Mouse (Mus musculus) heart, postnatal 0 days (tissue): ENCODE measurements around the gene Gm11437. TPM values are rescaled to one million over a fixed set of nuclear protein-coding genes. Genes with fewer than 3 reads are reported as not detected.

Source experiments
- ATAC-seq: fragments of 200-750 bp; cut with Nextera tagmentation; 2 replicates; pipeline ENCODE4 v1.8.0; 2017; ENCODE audit warnings: low read depth, moderate number of reproducible peaks, moderate library complexity; ENCODE audit not compliant: insufficient read depth
- DNase-seq: peaks from one replicate; pipeline ENCODE4 v3.0.0-alpha.2; 2016; ENCODE audit warnings: low spot score
- H3K27ac ChIP-seq: fragments of 300-500 bp; sonication (generic); 2 replicates; pipeline ENCODE4 v1.5.1; 2014; ENCODE audit warnings: low read depth, mild to moderate bottlenecking
- H3K27me3 ChIP-seq: fragments of 300-500 bp; sonication (generic); 2 replicates; pipeline ENCODE4 v1.6.1; 2014; ENCODE audit warnings: low read length, mixed read lengths; ENCODE audit not compliant: control insufficient read depth, insufficient read depth
- H3K36me3 ChIP-seq: fragments of 300-500 bp; sonication (generic); replicated peaks from 2 replicates; pipeline ENCODE4 v1.6.1; 2014; ENCODE audit warnings: low read length, mixed read lengths; ENCODE audit not compliant: control insufficient read depth, insufficient read depth
- H3K4me1 ChIP-seq: fragments of 300-500 bp; sonication (generic); 2 replicates; pipeline ENCODE4 v1.6.1; 2014; ENCODE audit warnings: antibody characterized with exemption; ENCODE audit not compliant: control insufficient read depth, insufficient read depth
- H3K4me2 ChIP-seq: fragments of 300-500 bp; sonication (generic); 2 replicates; pipeline ENCODE4 v1.6.1; 2014; ENCODE audit warnings: low read depth, mild to moderate bottlenecking, low read length, moderate library complexity
- H3K4me3 ChIP-seq: fragments of 300-500 bp; sonication (generic); 2 replicates; pipeline ENCODE4 v1.5.1; 2014; ENCODE audit warnings: low read depth, low read length
- H3K9ac ChIP-seq: fragments of 300-500 bp; sonication (generic); replicated peaks from 2 replicates; pipeline ENCODE4 v1.6.1; 2014; ENCODE audit warnings: low read depth, low read length, mixed read lengths
- H3K9me3 ChIP-seq: fragments of 300-500 bp; sonication (generic); replicated peaks from 2 replicates; pipeline ENCODE4 v1.6.1; 2016; ENCODE audit warnings: low read length; ENCODE audit not compliant: control insufficient read depth
- CTCF ChIP-seq: IDR thresholded peaks from 2 replicates; pipeline ENCODE4 v1.5.1; 2016; ENCODE audit warnings: antibody characterized with exemption, control low read depth, low read depth
- EP300 ChIP-seq: IDR thresholded peaks from 2 replicates; pipeline ENCODE4 v1.6.1; 2016; ENCODE audit warnings: antibody characterized with exemption, low read depth
- WGBS: fragments of 180-500 bp; shearing (Covaris S2); extraction: QIAGEN DNeasy Blood & Tissue Kit; methylation state at CpG from one replicate; pipeline ENCODE4 v1.1.7; 2014; 5-methylcytosine and 5-hydroxymethylcytosine counted together
- polyA plus RNA-seq: library from polyadenylated mRNA; unstranded; fragments of >200 nt; fragmentation: Nextera tagmentation; extraction: Ambion mirVana; gene quantifications from 2 replicates; pipeline ENCODE4 v1.2.1, GENCODE M21; 2015
- total RNA-seq: library from RNA; depleted of rRNA; stranded (reverse); fragments of >200 nt; gene quantifications from 2 replicates; pipeline ENCODE4 v1.2.3, GENCODE M21; 2014; ENCODE audit warnings: low replicate concordance

Gene Gm11437
- total and polyA plus RNA-seq, 2 experiments from 2014 or later: not detected

DNA sequence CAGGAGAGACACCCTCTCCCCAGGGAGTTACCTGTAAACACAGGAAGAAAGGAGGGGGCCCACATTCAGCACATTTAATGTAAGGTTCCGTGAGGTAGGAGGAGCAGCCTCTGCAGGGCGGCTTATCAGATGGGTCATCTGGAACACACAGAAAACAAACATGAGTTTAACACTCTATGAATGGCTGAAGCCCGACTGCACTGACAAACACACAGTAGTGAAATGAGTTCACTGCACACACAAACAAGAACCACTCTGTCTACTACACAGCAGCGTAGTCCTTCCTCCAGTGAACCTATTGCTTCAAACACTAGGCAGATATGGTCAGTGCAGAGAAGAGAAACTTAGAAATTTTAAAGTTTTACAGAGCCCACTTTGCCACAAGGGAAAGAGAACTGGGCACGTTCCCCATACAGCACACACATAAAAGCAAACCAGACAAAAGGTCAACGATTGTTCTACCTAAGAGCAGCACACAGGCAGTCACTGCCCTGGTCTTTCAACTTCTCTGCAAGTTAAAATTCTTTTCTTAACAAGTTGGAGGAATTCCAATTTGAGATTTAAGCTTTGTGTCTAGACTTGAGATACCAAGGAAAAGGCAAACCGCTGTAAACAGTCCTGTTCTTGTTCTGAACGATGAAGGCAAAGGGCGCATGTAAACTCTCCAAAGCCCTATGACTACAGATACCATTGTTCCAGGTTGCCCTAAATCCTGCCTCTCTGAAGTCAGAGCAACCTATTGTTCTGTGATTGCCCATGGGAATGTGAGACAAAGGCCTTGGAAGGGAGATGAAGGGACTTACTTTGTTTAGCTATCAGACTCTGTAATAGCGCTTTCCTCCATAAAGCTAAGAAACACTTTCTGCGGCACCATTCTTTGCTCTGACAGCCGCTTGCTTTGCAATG lies 46.0 kb downstream of the Gm11437 start:
- no peak overlapping the region for H3K9ac ChIP-seq
- H3K36me3 ChIP-seq: peaks cover 48% of the 10 kb centered on the region
- H3K9me3 ChIP-seq: no peaks in the 10 kb centered on the region
- no peaks in the 10 kb centered on the region for H3K4me1 ChIP-seq
- 64% methylated on average over 12 of the region's 12 CpGs for WGBS
- ATAC-seq (no peak), DNase-seq (no peak)
- H3K27me3 ChIP-seq: no peaks in the 10 kb centered on the region
- no peak overlapping the region for H3K4me2 ChIP-seq
- no peak for TF ChIP-seq CTCF
- TF ChIP-seq EP300: no peak
- no peak overlapping the region for H3K27ac ChIP-seq
- H3K4me3 ChIP-seq: no peak overlapping the region

DNA sequence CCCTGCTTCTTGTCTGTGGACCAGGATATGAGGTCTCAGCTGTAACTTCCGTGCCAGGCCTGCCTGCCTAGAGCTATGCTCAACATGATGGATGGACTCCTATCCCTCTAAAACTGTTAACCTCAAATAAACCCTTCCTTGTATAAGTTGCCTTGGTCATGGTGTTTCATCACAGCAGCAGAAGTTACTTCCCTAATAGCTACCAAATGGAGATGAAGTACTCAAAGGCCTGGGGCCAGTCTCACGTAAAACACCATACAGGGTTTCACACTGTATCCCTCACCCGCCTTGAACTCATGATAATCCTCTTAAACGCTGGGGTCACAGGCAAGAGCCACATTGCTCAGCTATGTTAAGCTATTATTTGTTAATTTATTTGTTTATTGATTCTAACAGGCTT lies 49.8 kb downstream of the Gm11437 start:
- Histone ChIP-seq H3K27ac (no peak overlapping the region), H3K9me3 (no peaks in the 10 kb centered on the region), H3K4me3 (no peak overlapping the region), H3K27me3 (no peaks in the 10 kb centered on the region), H3K4me1 (peaks cover 4% of the 10 kb centered on the region; the same call in 1 of the 2 replicates), H3K9ac (no peak overlapping the region), H3K4me2 (no peak overlapping the region), H3K36me3 (peaks cover 39% of the 10 kb centered on the region)
- WGBS: 91% methylated on average over 4 of the region's 4 CpGs
- TF ChIP-seq CTCF (no peak), EP300 (no peak)
- ATAC-seq: no peak
- DNase-seq: no peak

DNA sequence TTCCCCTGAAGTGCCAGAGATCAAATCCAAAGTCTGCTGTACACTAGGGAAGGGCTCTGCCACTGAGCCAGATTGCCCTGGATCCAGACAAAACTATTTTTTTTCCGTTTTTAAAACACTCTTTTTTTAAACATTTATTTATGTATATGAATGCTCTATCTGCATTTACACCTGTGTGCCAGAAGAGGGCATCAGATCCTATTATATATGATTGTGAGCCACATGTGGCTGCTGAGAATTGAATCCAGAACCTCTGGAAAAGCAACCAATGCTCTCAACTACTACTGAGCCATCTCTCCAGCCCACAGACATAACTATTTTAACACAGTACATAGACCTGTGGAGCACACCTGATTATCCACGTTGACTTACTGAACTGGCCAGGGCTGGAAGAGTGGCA lies 51.1 kb downstream of the Gm11437 start:
- TF ChIP-seq EP300: no peak
- TF ChIP-seq CTCF: peak; percentile 13; the same call in 1 of the 2 replicates
- Histone ChIP-seq H3K4me1 (peaks cover 4% of the 10 kb centered on the region; the same call in 1 of the 2 replicates), H3K9me3 (no peaks in the 10 kb centered on the region), H3K27ac (no peak overlapping the region), H3K4me3 (no peak overlapping the region), H3K9ac (no peak overlapping the region), H3K27me3 (no peaks in the 10 kb centered on the region), H3K36me3 (peaks cover 39% of the 10 kb centered on the region), H3K4me2 (no peak overlapping the region)
- no peak for ATAC-seq
- DNase-seq: no peak
- 70% methylated on average over 2 of the region's 2 CpGs for WGBS

DNA sequence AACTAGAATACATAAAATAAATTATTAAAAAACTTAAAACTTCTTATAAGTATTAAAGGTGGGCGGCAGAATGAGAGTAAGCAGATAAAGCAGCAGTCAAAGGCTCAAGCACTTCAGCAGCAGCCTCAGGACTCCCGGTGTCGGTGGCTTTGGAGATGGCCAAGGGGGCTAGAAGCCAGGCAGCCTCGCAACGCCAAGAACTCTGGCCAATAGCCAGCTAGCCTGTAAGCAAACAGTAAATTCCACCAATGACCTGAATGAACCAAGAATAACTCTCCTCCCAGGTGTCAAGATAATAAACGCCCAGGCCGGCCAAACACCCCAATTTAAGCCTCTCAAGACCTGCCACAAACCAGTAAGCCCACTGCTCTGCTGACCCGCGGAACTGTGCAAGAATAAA lies 51.6 kb downstream of the Gm11437 start:
- DNase-seq (no peak), ATAC-seq (no peak)
- no peak overlapping the region for H3K4me2 ChIP-seq

DNA sequence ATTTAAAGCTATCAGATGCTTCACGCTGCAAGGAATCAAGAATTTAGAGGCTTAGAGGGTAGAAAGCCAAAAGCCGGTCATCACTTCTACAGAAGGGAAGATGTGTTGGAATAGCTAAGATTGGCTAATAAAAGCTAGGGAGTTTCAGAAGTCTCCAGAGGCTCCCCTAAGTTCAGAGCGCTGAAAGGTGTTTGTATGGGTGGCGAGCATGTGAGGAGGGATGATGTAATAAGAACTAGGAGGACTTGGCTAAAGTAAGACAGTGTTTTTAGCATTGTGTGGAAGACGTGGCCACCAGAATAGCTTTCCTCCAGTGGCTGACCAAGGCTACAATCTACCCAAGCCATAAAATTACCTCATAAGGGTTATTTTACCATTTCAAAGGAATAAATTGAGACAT lies 53.7 kb downstream of the Gm11437 start:
- TF ChIP-seq EP300 (no peak), CTCF (no peak)
- Histone ChIP-seq H3K9me3 (no peaks in the 10 kb centered on the region), H3K4me2 (no peak overlapping the region), H3K27me3 (no peaks in the 10 kb centered on the region), H3K4me3 (no peak overlapping the region), H3K36me3 (peaks cover 37% of the 10 kb centered on the region), H3K27ac (no peak overlapping the region), H3K9ac (no peak overlapping the region), H3K4me1 (peaks cover 4% of the 10 kb centered on the region; the same call in 1 of the 2 replicates)
- DNase-seq (no peak), ATAC-seq (no peak)
- WGBS: 80% methylated on average over 5 of the region's 5 CpGs

More for the DNA sequence above, 51.6 kb downstream of the Gm11437 start:
- Histone ChIP-seq H3K27ac (no peak overlapping the region), H3K36me3 (peaks cover 35% of the 10 kb centered on the region), H3K4me3 (no peak overlapping the region), H3K27me3 (no peaks in the 10 kb centered on the region), H3K9me3 (no peaks in the 10 kb centered on the region), H3K9ac (no peak overlapping the region), H3K4me1 (peaks cover 4% of the 10 kb centered on the region; the same call in 1 of the 2 replicates)
- WGBS: 35% methylated on average over 9 of the region's 9 CpGs
- TF ChIP-seq CTCF: no peak
- TF ChIP-seq EP300: no peak

DNA sequence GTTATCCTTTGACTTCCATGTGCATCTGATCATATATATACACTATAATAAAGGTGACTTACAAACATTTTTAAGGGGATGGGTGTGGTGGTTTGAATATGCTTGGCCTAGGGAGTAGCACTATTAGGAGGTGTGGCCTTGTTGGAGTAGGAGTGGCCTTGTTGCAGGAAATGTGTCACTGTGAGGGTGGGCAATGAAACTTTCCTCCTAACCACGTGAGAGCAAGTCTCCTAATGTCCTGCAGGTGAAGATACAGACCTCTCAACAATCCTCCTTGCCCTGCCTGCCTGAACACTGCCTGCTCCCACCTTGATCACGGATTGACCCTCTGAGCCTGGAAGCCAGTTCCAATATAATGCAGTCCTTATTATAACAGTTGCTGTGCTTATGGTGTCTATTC lies 60.1 kb downstream of the Gm11437 start:
- Histone ChIP-seq H3K4me3 (no peak overlapping the region), H3K36me3 (peaks cover 80% of the 10 kb centered on the region), H3K4me2 (no peak overlapping the region), H3K4me1 (no peaks in the 10 kb centered on the region), H3K9me3 (no peaks in the 10 kb centered on the region), H3K27ac (no peak overlapping the region), H3K9ac (no peak overlapping the region), H3K27me3 (no peaks in the 10 kb centered on the region)
- ATAC-seq (no peak), DNase-seq (no peak)
- TF ChIP-seq CTCF: no peak
- WGBS: 65% methylated on average over 2 of the region's 2 CpGs
